Mouse (Mus musculus): ENCODE measurements around the gene Smarca1. TPM values are rescaled to one million over a fixed set of nuclear protein-coding genes. Genes with fewer than 3 reads are reported as not detected.

The Smarca1 gene
- polyA plus RNA-seq, 1 experiment = 21.2 TPM

- no peak for DNase-seq (ENCODE audit: low read depth)
- TF ChIP-seq POLR2A (IDR thresholded peaks at IDR 0.05; ENCODE audit: borderline replicate concordance, extremely low read depth, insufficient read depth, insufficient read length, poor library complexity, severe bottlenecking) (no peak), CTCF (IDR thresholded peaks at IDR 0.05; ENCODE audit: borderline replicate concordance, extremely low read depth, insufficient read depth, insufficient read length) (no peak)
Observed at GRCm38 (mm10) chrX:47760212-47760611, 132.6 kb downstream of the Smarca1 start.

Other genes with a start within 250 kb of the Smarca1 start
- gene Ocrl, start 19.4 kb upstream of the Smarca1 start, polyA plus RNA-seq (2012; rRNA removed) = 39.4 and 46.6 TPM in 2 replicates
- 5.3 and 6.8 TPM in 2 replicates for gene Apln, start 141.9 kb upstream of the Smarca1 start, polyA plus RNA-seq (2012; rRNA removed)
- gene Xpnpep2, start 215.8 kb upstream of the Smarca1 start, polyA plus RNA-seq (2012; rRNA removed) = 0.53 and 0.90 TPM in 2 replicates